Mouse (Mus musculus) retina, embryonic 14.5 days (tissue): ENCODE results near the gene Zfp975.
A peak's percentile ranks its signal among the peaks of the same experiment; 100 is the strongest.
"Not testable (repeated sequence)": the region's sequence is repeated elsewhere in the genome, so short reads cannot be mapped to it uniquely, and the experiment has no call there.

Source experiments
- DNase-seq: peaks from one replicate; pipeline ENCODE4 v3.0.0-alpha.2; 2015; ENCODE audit warnings: low spot score

The Zfp975 gene

DNA sequence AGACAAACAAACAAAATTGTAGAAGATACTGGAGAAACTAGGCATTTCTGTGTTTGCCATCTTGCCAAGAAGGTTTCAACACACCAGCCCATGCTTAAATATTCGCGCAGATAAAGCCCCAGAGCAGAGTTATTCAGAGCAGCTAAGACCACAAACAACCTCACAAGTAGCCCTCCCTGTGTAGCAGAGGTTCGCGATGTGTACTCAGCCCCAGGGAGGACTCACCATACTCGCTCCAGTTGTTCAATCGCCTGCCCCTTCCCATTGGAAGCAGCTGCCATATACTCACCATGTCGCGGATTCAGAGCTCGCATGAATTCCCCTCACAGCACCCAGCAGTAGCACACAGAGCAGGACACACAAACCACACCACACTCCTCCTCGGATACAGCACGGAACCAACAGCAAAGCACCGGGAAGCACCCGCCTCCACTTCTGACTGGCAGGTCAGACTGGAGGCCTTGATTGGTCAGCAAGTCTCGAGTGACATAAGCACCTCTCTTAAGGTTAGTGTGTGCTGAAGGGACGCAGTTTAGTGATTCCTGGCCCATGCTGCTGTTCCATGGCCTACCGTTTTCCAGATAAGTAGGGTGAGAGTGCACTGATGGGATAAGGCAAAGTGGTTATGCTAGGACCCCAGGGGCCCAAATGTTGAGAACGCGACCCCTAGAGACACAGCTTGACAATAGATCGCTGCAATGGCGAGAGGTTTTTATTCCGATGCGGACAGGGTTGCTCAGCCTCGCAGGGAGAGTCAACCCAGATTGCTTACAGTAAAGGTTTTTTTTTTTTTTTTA lies at the start of gene Zfp975:
Gene Zfp975, minus strand, starts transcription at position 381 of the 797 bp plus-strand sequence.
- peak; percentile 80 for DNase-seq

DNA sequence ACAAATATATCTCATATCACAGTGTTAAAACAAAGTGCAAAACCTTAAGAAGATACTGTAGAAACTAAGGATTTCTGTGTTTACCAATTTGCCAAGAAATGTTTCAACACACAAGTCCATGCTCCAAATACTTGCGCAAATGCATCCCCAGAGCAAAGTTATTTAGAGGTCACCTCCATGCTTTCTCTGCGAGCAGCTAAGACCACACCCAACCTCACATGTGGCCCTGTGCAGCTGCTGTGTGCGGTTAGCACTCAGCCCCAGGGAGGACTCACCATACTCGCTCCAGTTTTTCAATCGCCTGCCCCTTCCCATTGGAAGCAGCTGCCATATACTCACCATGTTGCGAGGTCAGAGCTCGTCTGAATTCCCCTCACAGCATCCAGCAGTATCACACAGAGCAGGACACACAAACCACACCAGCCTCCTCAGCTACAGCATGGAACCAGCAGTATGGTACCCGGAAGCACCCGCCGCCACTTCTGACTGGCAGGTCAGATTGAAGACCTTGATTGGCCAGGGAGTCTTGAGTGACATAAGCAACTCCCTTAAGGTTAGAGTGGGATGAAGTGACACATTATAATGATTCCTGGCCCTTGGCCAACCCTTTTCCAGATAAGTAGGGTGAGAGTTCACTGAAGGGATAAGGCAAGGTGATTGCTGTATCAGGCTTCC lies 46.1 kb upstream of the Zfp975 start:
- no peak for DNase-seq

DNA sequence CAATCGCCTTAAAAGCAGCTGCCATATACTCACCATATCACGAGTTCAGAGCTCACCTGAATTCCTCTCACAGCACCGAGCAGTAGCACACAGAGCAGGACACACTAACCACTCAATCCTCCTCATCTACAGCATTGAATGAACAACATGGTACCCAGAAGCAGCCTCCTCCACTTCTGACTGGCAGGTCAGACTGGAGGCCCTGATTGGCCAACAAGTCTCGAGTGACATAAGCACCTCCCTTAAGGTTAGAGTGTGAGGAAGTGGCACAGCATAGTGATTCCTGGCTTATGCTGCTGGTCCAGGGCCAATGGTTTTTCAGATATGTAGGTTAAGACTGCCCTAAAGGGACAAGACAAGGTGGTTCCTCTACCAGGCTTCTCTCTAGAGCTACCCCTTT lies 34.4 kb upstream of the Zfp975 start, which contains the start of gene Gm17067:
Gene Gm17067, minus strand, starts transcription at position 101 of the 400 bp plus-strand sequence.
- not testable (repeated sequence) for DNase-seq

DNA sequence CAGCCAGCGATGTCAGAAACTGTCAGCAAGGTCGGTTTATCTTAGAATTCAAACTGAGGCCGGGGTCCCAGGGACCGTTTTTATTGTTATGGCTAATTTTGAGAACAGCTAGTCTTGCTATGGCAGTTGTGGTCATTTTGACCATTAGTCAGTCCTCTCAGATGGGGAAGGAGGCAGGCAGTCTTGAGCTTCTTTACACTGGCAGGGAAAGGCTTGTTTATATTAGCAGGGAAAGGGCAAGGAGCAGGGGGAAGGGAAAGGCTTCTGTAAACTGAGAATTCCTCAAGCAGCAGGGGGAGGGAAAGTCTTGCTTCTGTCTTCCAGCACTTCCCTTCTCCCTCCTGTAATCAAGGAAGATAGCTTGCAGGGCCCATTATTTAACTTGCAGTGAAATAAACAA lies 709 bp upstream of the Zfp975 start:
- peak; percentile 19 for DNase-seq

DNA sequence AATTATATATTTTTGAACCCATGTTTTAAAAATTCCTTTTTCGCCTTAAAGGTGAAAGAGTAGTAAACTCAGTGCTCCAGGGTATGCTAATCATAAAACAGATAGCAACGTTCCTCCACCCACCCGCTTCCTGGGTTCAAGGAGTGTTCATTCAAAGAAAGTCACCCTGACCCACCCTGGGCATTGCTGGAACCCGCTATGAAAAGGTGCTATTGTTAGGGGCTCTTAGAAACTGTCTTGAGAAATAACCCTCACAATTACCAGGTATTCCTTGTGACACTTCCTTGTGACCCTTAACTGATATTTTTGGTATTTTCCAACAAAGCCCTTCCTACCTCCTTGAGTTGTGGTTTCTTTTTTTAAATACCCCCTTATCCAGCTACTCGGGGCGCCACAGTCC lies 12.5 kb downstream of the Zfp975 start:
- not testable (repeated sequence) for DNase-seq

DNA sequence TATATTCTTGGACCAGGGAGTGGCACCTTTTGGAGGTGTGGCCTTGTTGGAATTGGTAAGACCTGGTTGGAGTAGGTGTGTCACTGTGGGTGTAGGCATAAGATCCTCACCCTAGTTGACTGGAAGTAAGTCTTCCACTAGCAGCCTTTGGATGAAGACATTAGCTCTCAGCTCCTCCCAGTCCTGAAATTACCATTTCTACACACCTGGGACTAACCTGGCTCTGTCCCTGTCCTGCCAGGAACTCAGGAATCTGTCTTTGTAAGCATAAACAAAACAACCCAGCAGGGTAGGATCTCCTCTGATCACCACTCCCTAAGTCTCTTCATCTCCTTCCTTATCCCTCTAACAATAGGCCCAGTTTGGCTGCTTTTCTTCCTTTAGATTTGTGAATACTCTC lies 12.9 kb downstream of the Zfp975 start:
- DNase-seq = not testable (repeated sequence)

DNA sequence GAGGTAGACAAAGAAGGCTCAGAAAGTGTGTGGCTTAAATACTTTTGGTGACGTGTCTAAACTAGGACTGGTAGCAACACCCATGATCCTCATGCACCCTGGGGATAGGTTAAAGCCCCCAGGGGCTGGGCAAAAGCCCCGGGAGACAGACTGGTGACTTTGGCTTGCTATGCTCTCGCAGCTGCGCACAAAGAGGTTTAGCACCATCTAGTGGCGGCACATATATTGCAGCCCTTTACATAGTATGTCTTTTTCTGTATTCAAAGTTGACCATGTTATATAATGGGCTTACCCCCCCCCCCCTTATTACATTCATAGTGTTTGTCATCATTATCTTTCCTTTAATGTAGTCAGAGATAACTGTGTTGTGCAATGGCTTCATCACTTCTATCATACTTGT lies 32.4 kb downstream of the Zfp975 start:
- DNase-seq = not testable (repeated sequence)

DNA sequence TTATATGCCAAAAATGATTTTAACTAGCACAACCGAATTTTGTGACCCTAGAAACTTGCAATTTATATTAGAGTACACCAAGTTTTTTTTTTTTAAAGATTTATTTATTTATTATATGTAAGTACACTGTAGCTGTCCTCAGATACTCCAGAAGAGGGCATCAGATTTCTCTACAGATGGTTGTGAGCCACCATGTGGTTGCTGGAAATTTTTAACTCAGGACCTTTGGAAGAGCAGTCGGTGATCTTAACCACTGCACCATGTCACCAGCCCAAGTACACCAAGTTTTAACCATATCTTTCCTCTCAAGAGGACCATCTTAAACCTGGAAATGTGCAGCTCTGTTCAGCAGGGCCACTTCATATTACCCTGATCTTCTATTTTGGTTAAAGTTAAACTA lies 37.3 kb downstream of the Zfp975 start:
- DNase-seq = not testable (repeated sequence)

DNA sequence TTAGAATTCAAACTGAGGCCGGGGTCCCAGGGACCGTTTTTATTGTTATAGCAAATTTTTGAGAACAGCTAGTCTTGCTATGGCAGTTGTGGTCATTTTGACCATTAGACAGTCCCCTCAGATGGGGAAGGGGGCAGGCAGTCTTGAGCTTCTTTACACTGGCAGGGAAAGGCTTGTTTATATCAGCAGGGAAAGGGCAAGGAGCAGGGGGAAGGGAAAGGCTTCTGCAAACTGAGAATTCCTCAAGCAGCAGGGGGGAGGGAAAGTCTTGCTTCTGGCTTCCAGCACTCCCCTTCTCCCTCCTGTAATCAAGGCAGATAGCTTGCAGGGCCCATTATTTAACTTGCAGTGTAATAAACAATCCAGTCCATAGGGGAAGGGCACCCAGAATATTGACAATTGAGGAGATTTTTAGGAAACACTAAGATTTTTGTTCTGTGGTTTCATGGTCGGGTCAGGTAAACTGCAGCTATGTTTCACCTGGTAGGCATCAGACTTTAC lies 49.4 kb downstream of the Zfp975 start:
- DNase-seq = peak; percentile 6

DNA sequence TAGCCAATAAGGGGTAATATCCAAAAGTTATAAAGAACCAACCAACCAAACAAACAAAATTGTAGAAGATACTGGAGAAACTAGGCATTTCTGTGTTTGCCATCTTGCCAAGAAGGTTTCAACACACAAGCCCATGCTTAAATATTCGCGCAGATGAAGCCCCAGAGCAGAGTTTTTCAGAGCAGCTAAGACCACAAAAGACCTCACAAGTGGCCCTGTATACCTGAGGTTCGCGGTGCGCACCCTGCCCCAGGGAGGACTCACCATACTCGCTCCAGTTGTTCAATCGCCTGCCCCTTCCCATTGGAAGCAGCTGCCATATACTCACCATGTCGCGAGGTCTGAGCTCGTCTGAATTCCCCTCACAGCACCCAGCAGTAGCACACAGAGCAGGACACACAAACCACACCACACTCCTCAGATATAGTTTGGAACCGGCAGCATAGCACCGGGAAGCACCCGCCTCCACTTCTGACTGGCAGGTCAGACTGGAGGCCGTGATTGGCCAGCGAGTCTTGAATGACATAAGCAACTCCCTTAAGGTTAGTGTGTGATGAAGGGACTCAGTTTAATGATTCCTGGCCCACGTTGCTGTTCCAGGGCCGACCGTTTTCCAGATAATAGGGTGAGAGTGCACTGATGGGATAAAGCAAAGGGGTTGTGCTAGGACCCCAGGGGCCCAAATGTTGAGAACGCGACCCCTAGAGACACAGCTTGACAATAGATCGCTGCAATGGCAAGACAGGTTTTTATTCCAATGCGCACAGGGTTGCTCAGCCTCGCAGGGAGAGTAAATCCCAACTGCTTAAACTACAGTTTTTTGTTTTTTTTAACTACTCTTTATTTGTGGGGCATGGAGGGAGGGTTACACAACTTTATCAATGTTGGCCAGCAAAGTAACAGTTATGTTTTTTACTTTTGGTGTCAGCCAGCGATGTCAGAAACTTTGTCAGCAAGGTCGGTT lies 50.1 kb downstream of the Zfp975 start, which contains the start of gene Zfp976:
Gene Zfp976, minus strand, starts transcription at position 437 of the 964 bp plus-strand sequence.
- DNase-seq = peak; percentile 80

DNA sequence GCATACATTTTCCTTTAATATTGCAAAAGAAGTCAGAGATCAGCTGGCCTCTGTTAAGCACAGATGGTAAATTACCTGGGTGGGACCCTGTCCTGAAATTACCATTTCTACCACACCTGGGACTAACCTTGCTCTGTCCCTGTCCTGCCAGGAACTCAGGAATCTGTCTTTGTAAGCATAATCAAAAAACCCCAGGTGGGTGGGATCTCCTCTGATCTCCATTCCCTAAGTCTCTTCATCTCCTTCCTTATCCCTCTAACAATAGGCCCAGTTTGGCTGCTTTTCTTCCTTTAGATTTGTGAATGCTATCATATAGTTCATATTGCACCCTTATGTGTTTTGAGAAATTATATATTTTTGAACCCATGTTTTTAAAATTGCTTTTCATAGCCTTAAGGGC lies 61.5 kb downstream of the Zfp975 start:
- not testable (repeated sequence) for DNase-seq
